Mouse (Mus musculus): Measurements from ENCODE around the gene Unc119b. TPM values are rescaled to one million over a fixed set of nuclear protein-coding genes. Genes with fewer than 3 reads are reported as not detected.

Gene Unc119b
- 39.0 TPM for polyA plus RNA-seq (2012; fragmentation: generic; extraction: Trizol)
- long read RNA-seq, experiment 1, transcript Unc119b-201 (5 exons, 3,659 nt), result major isoform, 20 of 27 reads
- long read RNA-seq, experiment 1, partial matches to known transcripts, result 0 of 27 reads
- long read RNA-seq, experiment 1, other reads (novel, unspliced or antisense), result 7 of 27 reads
- long read RNA-seq, experiment 2, transcript Unc119b-201 (5 exons, 3,659 nt), result major isoform, 464 of 480 reads
- long read RNA-seq, experiment 2, partial matches to known transcripts, result 1 of 480 reads
- long read RNA-seq, experiment 2, other reads (novel, unspliced or antisense), result 14 of 480 reads

DNA sequence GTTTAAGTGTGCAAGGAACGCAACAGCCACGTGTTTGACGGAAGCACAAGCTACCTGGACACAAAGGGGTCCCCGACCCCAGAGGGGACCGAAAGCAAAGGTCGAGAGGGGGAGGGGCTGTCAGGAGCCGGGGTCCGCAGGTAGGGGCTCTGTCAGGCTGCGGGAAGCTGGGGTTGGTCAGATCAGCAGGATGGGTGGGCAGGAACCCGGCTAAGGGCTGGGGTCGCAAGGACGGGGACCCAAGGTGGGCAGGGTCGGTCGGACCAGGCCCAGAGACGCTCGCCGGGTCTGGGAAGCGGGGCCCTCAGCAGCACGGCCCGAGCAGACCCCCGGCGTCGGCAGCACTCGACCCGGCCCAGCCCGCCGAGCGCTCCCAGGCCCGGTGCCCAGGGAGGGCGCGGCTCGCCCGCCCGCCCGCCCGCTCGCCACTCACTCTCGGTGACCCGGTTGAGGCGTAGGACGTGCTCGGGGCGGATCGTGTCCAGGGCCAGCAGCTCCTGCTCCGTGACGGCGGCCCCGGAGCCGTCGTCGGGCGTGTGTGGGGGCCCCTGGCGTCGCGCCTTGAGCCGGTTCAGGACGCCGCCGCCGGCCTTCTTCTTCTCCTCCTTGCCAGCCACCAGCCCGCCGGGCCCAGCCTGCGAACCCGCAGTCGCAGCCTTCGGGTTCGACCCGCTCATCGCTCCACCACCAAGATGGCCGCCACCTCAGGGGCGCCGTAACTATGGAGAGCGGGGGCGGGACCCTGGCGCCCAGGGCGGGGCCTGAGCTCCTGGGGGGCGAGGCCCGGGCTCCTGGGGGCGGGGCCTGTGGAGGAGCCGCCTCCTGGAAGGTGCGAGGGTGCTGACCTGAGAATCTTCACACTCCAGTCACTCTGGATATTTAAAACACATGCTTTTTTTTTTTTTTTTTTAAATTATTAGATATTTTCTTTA is at the start of gene Unc119b:
Gene Unc119b (minus strand): TSS at position 742 of the 932 bp plus-strand sequence.
- Histone ChIP-seq H3K79me2 (ENCODE audit: control insufficient read depth, insufficient read depth) (peaks cover 40% of the 10 kb centered on the region), H3K27me3 (ENCODE audit: control insufficient read depth, insufficient read depth, insufficient read length) (no peaks in the 10 kb centered on the region), H3ac (ENCODE audit: control insufficient read depth, insufficient read length, low read depth) (peak within 1 kb of the TSS; percentile 98), H3K4me3 (ENCODE audit: insufficient read depth, poor library complexity, severe bottlenecking) (peak within 1 kb of the TSS; percentile 60), H3K79me3 (ENCODE audit: low read depth) (peaks cover 9% of the 10 kb centered on the region), H3K36me3 (ENCODE audit: control insufficient read depth, insufficient read depth) (peaks cover 5% of the 10 kb centered on the region)
- no peak for TF ChIP-seq CEBPB (IDR thresholded peaks at IDR 0.05; ENCODE audit: low read depth)
- no peak for TF ChIP-seq MYOD1 (IDR thresholded peaks at IDR 0.05; ENCODE audit: control insufficient read depth, insufficient read length, low read depth)
- no peak for TF ChIP-seq MAX (IDR thresholded peaks at IDR 0.05)
- TF ChIP-seq MYOG (IDR thresholded peaks at IDR 0.05; ENCODE audit: control insufficient read depth, extremely low read depth, insufficient read length), result no peak
- TF ChIP-seq USF1 (IDR thresholded peaks at IDR 0.05; ENCODE audit: low read depth), result no peak
- no peak for TF ChIP-seq CTCF (IDR thresholded peaks at IDR 0.05; ENCODE audit: control insufficient read depth, insufficient read depth, insufficient read length)
- no peak for TF ChIP-seq FOSL1 (IDR thresholded peaks at IDR 0.05; ENCODE audit: insufficient read depth, low read length, poor library complexity, severe bottlenecking)

DNA sequence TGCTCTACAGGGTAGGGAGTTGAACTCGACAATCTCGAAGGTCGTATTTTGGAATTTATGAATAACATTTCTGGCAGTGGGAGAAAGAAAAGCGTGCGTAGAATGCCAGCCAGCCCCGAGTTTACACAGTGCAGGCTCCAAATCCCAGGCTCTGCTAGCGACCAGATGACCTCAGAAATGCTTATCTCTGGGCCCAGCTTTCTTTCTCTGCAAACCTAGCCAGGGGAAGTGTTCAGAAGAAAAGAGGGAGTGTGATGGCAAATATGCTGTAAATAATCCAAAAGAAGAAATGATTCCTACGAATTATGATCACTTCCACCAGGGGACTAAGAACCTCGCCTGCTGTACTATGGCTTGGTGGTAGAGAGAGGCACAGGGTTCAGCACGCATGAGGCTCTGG is 48.7 kb upstream of the Unc119b start:
- Histone ChIP-seq H3K79me2 (ENCODE audit: control insufficient read depth, insufficient read depth) (no peaks in the 10 kb centered on the region), H3K27me3 (ENCODE audit: control insufficient read depth, insufficient read depth, insufficient read length) (no peaks in the 10 kb centered on the region), H3K36me3 (ENCODE audit: control insufficient read depth, insufficient read depth) (no peaks in the 10 kb centered on the region), H3ac (ENCODE audit: control insufficient read depth, insufficient read length, low read depth) (no peak overlapping the region), H3K79me3 (ENCODE audit: low read depth) (no peaks in the 10 kb centered on the region), H3K4me3 (ENCODE audit: insufficient read depth, poor library complexity, severe bottlenecking) (no peak overlapping the region)
- no peak for TF ChIP-seq CEBPB (IDR thresholded peaks at IDR 0.05; ENCODE audit: low read depth)
- TF ChIP-seq MAX (IDR thresholded peaks at IDR 0.05), result no peak
- no peak for TF ChIP-seq MYOD1 (IDR thresholded peaks at IDR 0.05; ENCODE audit: control insufficient read depth, insufficient read length, low read depth)
- no peak for TF ChIP-seq CTCF (IDR thresholded peaks at IDR 0.05; ENCODE audit: control insufficient read depth, insufficient read depth, insufficient read length)
- TF ChIP-seq FOSL1 (IDR thresholded peaks at IDR 0.05; ENCODE audit: insufficient read depth, low read length, poor library complexity, severe bottlenecking), result no peak
- no peak for TF ChIP-seq MYOG (IDR thresholded peaks at IDR 0.05; ENCODE audit: control insufficient read depth, extremely low read depth, insufficient read length)
- TF ChIP-seq USF1 (IDR thresholded peaks at IDR 0.05; ENCODE audit: low read depth), result no peak

DNA sequence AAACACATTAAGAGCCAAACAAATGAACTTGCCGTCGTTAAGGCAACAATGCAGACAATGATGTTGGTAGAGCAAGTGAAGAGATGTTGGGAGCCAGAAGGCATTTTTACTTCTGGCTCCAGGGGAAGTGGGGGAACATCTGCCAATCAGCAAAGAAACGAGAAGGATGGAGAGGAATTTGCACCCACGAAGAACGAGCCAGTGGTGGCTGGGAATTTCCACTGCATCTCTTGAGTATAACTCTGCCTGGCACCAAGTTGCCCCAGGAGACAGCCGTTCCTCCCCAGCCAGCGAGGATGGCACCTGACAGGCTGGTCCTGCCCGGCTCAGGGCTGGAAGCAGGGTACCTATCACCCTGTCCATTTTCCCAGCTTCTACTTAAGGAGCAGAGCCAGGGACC is 48.1 kb upstream of the Unc119b start:
- TF ChIP-seq FOSL1 (IDR thresholded peaks at IDR 0.05; ENCODE audit: insufficient read depth, low read length, poor library complexity, severe bottlenecking) (no peak), CEBPB (IDR thresholded peaks at IDR 0.05; ENCODE audit: low read depth) (no peak), MYOD1 (IDR thresholded peaks at IDR 0.05; ENCODE audit: control insufficient read depth, insufficient read length, low read depth) (no peak), MYOG (IDR thresholded peaks at IDR 0.05; ENCODE audit: control insufficient read depth, extremely low read depth, insufficient read length) (no peak), USF1 (IDR thresholded peaks at IDR 0.05; ENCODE audit: low read depth) (no peak), CTCF (IDR thresholded peaks at IDR 0.05; ENCODE audit: control insufficient read depth, insufficient read depth, insufficient read length) (no peak), MAX (IDR thresholded peaks at IDR 0.05) (no peak)
- H3K79me3 ChIP-seq (ENCODE audit: low read depth), result no peaks in the 10 kb centered on the region
- peaks cover 3% of the 10 kb centered on the region for H3K27me3 ChIP-seq (ENCODE audit: control insufficient read depth, insufficient read depth, insufficient read length)
- H3K4me3 ChIP-seq (ENCODE audit: insufficient read depth, poor library complexity, severe bottlenecking), result no peak overlapping the region
- no peak overlapping the region for H3ac ChIP-seq (ENCODE audit: control insufficient read depth, insufficient read length, low read depth)
- H3K36me3 ChIP-seq (ENCODE audit: control insufficient read depth, insufficient read depth), result no peaks in the 10 kb centered on the region
- no peaks in the 10 kb centered on the region for H3K79me2 ChIP-seq (ENCODE audit: control insufficient read depth, insufficient read depth)

DNA sequence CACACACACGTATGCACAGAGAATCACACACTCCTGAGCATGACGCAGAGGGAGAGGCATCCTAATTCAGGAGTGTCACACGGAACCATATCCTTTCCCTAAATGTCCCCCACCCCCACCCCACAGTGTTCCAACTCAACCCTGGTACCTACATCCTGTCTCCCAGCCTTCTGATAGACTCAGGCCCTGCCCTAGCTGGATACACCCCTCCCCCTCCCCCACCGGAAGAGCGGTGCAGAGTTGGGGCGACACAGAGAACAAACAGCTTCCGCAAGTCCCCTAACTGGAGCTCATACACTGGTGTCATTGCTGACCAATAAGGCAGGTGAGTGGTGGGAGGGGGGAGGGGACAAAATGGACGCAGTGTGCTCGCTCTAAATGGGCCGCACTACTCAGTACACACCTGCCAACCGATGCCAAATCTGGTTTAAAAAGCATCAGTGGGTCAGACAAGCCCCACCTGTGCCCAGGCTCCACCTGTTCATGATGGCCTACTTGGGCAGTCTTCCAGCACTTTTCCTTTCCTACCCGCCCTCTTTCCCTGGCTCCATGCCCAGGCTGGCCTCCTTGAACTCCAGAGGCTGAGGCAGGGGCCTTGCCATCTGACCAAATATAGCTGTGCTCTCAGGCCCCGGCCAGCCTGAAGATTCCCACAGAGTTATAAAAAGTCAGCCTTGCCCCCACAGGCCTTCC is 46.6 kb upstream of the Unc119b start:
- peaks cover 12% of the 10 kb centered on the region for H3K27me3 ChIP-seq (ENCODE audit: control insufficient read depth, insufficient read depth, insufficient read length)
- no peak for TF ChIP-seq MYOG (IDR thresholded peaks at IDR 0.05; ENCODE audit: control insufficient read depth, extremely low read depth, insufficient read length)
- no peak for TF ChIP-seq MAX (IDR thresholded peaks at IDR 0.05)
- no peak for TF ChIP-seq FOSL1 (IDR thresholded peaks at IDR 0.05; ENCODE audit: insufficient read depth, low read length, poor library complexity, severe bottlenecking)
- no peak for TF ChIP-seq CEBPB (IDR thresholded peaks at IDR 0.05; ENCODE audit: low read depth)
- TF ChIP-seq USF1 (IDR thresholded peaks at IDR 0.05; ENCODE audit: low read depth), result no peak
- no peaks in the 10 kb centered on the region for H3K79me2 ChIP-seq (ENCODE audit: control insufficient read depth, insufficient read depth)
- H3K79me3 ChIP-seq (ENCODE audit: low read depth), result no peaks in the 10 kb centered on the region
- no peaks in the 10 kb centered on the region for H3K36me3 ChIP-seq (ENCODE audit: control insufficient read depth, insufficient read depth)
- H3K4me3 ChIP-seq (ENCODE audit: insufficient read depth, poor library complexity, severe bottlenecking), result no peak overlapping the region
- H3ac ChIP-seq (ENCODE audit: control insufficient read depth, insufficient read length, low read depth), result no peak overlapping the region

DNA sequence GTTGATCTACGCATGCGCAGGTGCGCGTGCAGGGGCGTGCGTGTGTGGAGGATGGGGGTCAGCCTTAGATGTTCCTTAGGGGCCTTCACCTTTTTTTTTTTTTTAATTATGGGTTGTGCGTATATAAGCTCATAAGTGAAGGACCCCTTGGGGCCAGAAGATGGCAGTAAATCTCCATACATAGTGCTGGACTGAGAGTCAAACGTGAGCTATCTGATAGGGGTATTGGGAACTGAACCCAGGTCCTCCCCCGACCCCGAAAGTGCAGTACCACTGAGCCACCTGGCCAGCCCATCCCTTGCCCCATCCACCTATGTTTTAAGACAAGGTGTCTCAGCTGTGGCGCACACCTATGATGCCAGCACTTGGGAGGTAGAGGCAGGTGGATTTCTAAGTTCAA is 44.8 kb upstream of the Unc119b start:
- peaks cover 15% of the 10 kb centered on the region for H3K27me3 ChIP-seq (ENCODE audit: control insufficient read depth, insufficient read depth, insufficient read length)
- H3K79me2 ChIP-seq (ENCODE audit: control insufficient read depth, insufficient read depth), result no peaks in the 10 kb centered on the region
- no peak overlapping the region for H3K4me3 ChIP-seq (ENCODE audit: insufficient read depth, poor library complexity, severe bottlenecking)
- H3K79me3 ChIP-seq (ENCODE audit: low read depth), result no peaks in the 10 kb centered on the region
- no peak overlapping the region for H3ac ChIP-seq (ENCODE audit: control insufficient read depth, insufficient read length, low read depth)
- no peaks in the 10 kb centered on the region for H3K36me3 ChIP-seq (ENCODE audit: control insufficient read depth, insufficient read depth)
- no peak for TF ChIP-seq MYOG (IDR thresholded peaks at IDR 0.05; ENCODE audit: control insufficient read depth, extremely low read depth, insufficient read length)
- TF ChIP-seq FOSL1 (IDR thresholded peaks at IDR 0.05; ENCODE audit: insufficient read depth, low read length, poor library complexity, severe bottlenecking), result no peak
- no peak for TF ChIP-seq CTCF (IDR thresholded peaks at IDR 0.05; ENCODE audit: control insufficient read depth, insufficient read depth, insufficient read length)
- TF ChIP-seq MAX (IDR thresholded peaks at IDR 0.05), result no peak
